In the genomic region with DNA sequence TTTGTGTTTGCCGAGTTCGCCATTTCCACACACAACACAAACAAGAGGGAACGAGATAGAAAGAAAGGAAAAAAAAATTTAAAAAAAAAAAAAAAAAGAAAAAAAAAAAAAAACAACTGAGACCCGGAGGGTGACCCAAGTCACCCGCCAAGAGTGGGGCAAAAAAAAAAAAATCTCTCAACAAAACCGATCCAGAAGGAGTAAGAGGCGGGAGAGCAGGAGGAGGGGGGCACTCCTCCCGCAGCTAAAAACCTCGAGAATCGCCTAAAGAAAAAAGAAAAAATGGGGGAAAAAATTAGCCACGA, we compare ENCODE assay signal across 8 mouse cellular contexts. TPM values are rescaled to one million over a fixed set of nuclear protein-coding genes. Genes with fewer than 3 reads are reported as not detected.
DNase-seq lines count a peak whose midpoint lies in the region; ATAC-seq and TF ChIP-seq lines count a peak whose summit lies in the region.

No protein-coding gene starts in this region.

- no peak for DNase-seq in cerebellum, adult 2 months
- DNase-seq in cerebellum, adult 9-10 months: no peak
- DNase-seq in spleen, adult 2 months (ENCODE audit: low read depth in 1 of 2, low spot score in 2 of 2): no peak
- DNase-seq in spleen, adult 18-20 months: no peak
- no peak for DNase-seq in stomach, postnatal 0 days (ENCODE audit: low spot score)
- no peak for DNase-seq in gastrocnemius, postnatal 36 days
- DNase-seq in thymus, postnatal 10 days (ENCODE audit: low spot score in 2 of 2): no peak

- peaks cover 7% of the 10 kb centered on the region for H3K36me3 ChIP-seq in spleen, adult 2 months (ENCODE audit: control insufficient read depth, insufficient read depth, low read length)
- H3K36me3 ChIP-seq in limb, embryonic 15.5 days: peaks cover 2% of the 10 kb centered on the region; the same call in 1 of the 2 replicates
- no peaks in the 10 kb centered on the region for H3K36me3 ChIP-seq in stomach, postnatal 0 days (ENCODE audit: control insufficient read depth, insufficient read depth, low read length)

- intact Hi-C loops in gastrocnemius, postnatal 36 days (cut with DNase I): no loop called here

- ATAC-seq in limb, embryonic 15.5 days (ENCODE audit: insufficient number of reproducible peaks, low FRiP score, low TSS enrichment, low read depth): no peak
- ATAC-seq in stomach, postnatal 0 days (ENCODE audit: low FRiP score, low TSS enrichment): no peak

- H3K4me1 ChIP-seq in cerebellum, adult 2 months (ENCODE audit: control insufficient read depth, insufficient read depth, low read length): no peaks in the 10 kb centered on the region
- H3K4me1 ChIP-seq in spleen, adult 2 months (ENCODE audit: control insufficient read depth, insufficient read depth, insufficient read length): peaks cover 3% of the 10 kb centered on the region
- peaks cover 16% of the 10 kb centered on the region for H3K4me1 ChIP-seq in limb, embryonic 15.5 days
- H3K4me1 ChIP-seq in stomach, postnatal 0 days (replicated peaks; ENCODE audit: control insufficient read depth, insufficient read depth): no peaks in the 10 kb centered on the region

- no peak for TF ChIP-seq POLR2A in cerebellum, adult 2 months (IDR thresholded peaks at IDR 0.05; ENCODE audit: borderline replicate concordance, insufficient read depth, low read length)
- no peak for TF ChIP-seq POLR2A in spleen, adult 2 months (IDR thresholded peaks at IDR 0.05; ENCODE audit: low read depth, low read length)

- H3K9me3 ChIP-seq in limb, embryonic 15.5 days: no peaks in the 10 kb centered on the region
- H3K9me3 ChIP-seq in stomach, postnatal 0 days (ENCODE audit: control insufficient read depth, low read length): no peaks in the 10 kb centered on the region

- no peak for TF ChIP-seq CTCF in cerebellum, adult 2 months (IDR thresholded peaks at IDR 0.05; ENCODE audit: borderline replicate concordance, insufficient read depth, low read depth, low read length)
- no peak for TF ChIP-seq CTCF in spleen, adult 2 months (IDR thresholded peaks at IDR 0.05; ENCODE audit: extremely low read depth, insufficient read depth, insufficient read length, insufficient replicate concordance)
- no peak for TF ChIP-seq CTCF in stomach, postnatal 0 days (IDR thresholded peaks at IDR 0.05; ENCODE audit: low read depth)

- peak overlapping the region; percentile 87 for H3K4me3 ChIP-seq in cerebellum, adult 2 months (replicated peaks; ENCODE audit: insufficient read depth, low read depth, low read length)
- peak overlapping the region; percentile 97 for H3K4me3 ChIP-seq in spleen, adult 2 months (ENCODE audit: extremely low read depth, insufficient read depth, insufficient read length)
- peak overlapping the region; percentile 77 for H3K4me3 ChIP-seq in limb, embryonic 15.5 days
- H3K4me3 ChIP-seq in stomach, postnatal 0 days (ENCODE audit: low read depth, low read length): peak overlapping the region; percentile 92

- TF ChIP-seq EP300 in stomach, postnatal 0 days (optimal IDR thresholded peaks at IDR 0.05): no peak

- H3K4me2 ChIP-seq in limb, embryonic 15.5 days: peak overlapping the region; percentile 19; the same call in 1 of the 2 replicates
- H3K4me2 ChIP-seq in stomach, postnatal 0 days (replicated peaks; ENCODE audit: low read depth): peak overlapping the region; percentile 51

- WGBS in cerebellum, adult 2 months: 0% methylated on average over 11 of the region's 11 CpGs
- 1% methylated on average over 9 of the region's 11 CpGs for WGBS in spleen, adult 2 months
- 1% methylated on average over 11 of the region's 11 CpGs for WGBS in limb, embryonic 15.5 days
- under 1% methylated on average over 11 of the region's 11 CpGs for WGBS in stomach, postnatal 0 days

- no peaks in the 10 kb centered on the region for H3K27me3 ChIP-seq in cerebellum, adult 2 months (ENCODE audit: control insufficient read depth, insufficient read depth, low read length)
- no peaks in the 10 kb centered on the region for H3K27me3 ChIP-seq in spleen, adult 2 months (ENCODE audit: control insufficient read depth, insufficient read depth, low read length)
- no peaks in the 10 kb centered on the region for H3K27me3 ChIP-seq in limb, embryonic 15.5 days
- no peaks in the 10 kb centered on the region for H3K27me3 ChIP-seq in stomach, postnatal 0 days (ENCODE audit: control insufficient read depth, insufficient read depth, low read length)

- peak overlapping the region; percentile 91 for H3K9ac ChIP-seq in limb, embryonic 15.5 days
- H3K9ac ChIP-seq in stomach, postnatal 0 days (ENCODE audit: low read length): peak overlapping the region; percentile 100

- H3K27ac ChIP-seq in cerebellum, adult 2 months (ENCODE audit: insufficient read depth, low read length): peak overlapping the region; percentile 91
- peak overlapping the region; percentile 99 for H3K27ac ChIP-seq in spleen, adult 2 months (ENCODE audit: insufficient read depth, low read length)
- peak overlapping the region; percentile 98 for H3K27ac ChIP-seq in limb, embryonic 15.5 days
- H3K27ac ChIP-seq in stomach, postnatal 0 days (replicated peaks): peak overlapping the region; percentile 100

RNA-seq across cellular contexts. Expression of a gene that starts 0.8 kb away (rescaled TPM):
- polyA plus RNA-seq in cerebellum, adult 2 months (2012; rRNA removed): 25.5 and 28.1 TPM in 2 replicates
- polyA plus RNA-seq in spleen, adult 2 months (2012; rRNA removed): 12.2 and 12.7 TPM in 2 replicates
- polyA plus RNA-seq in limb, embryonic 15.5 days (2015; fragmentation: Nextera tagmentation; extraction: Ambion mirVana): 30.2 and 37.6 TPM in 2 replicates
- polyA plus RNA-seq in stomach, postnatal 0 days (2015; fragmentation: Nextera tagmentation; extraction: Ambion mirVana): 17.0 and 18.9 TPM in 2 replicates
- 10 to 100 TPM; 18.5 to 20.9 TPM for total RNA-seq in gastrocnemius, postnatal 36 days (2021)
